Mouse (Mus musculus) cerebellum, adult 9-11 months (tissue): ENCODE results near the gene Evl.
A peak's percentile ranks its signal among the peaks of the same experiment; 100 is the strongest.

ENCODE experiments used
- DNase-seq: peaks from one replicate; pipeline ENCODE4 v3.0.0; 2022

Gene Evl

DNA sequence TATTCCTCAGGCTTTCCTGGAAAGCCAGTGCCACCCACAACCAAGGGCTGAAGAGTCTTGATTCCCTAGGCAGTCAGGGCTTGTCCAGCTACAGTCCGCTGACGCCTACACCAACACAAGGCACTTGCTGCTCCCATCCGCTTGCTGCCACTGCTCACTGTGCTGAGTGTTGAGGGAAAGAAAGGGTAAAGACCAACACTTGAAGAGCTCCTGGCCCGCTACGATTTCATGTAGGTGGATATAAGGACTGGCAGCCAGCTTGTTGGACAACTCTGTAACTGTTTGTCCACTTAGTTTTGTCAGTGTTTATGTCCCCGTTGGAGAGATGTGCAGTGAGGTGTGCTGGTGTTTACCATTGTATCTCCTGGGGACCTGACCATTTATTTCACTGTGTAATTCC is 38.3 kb downstream of the Evl start:
- no peak for DNase-seq

- no peak for DNase-seq
Measured at GRCm38 (mm10) chr12:108600864-108601263, 46.3 kb downstream of the Evl start.

DNA sequence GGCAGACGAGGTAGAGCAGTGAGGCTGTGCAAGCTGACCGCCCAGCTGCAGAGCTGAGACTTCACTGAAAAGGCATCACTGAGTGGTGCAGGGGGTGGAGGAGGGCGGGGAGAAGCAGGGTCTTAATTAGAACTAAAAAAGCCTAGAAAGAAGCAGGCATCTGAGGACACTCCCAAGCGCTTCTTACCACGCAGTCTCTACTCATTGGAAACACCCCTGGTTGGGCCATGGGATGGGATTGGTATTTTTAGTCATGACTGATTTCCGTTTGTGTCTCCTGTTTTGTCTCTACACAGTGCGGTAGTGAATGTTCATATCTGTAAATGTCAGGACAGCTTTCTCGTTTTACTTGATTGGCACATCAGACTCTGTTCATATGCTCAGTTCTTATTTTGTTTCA is 46.8 kb downstream of the Evl start:
- DNase-seq = no peak

GRCm38 (mm10) chr12:108604546-108604945 is 50.0 kb downstream of the Evl start:
- no peak for DNase-seq

- DNase-seq = no peak
Measured at GRCm38 (mm10) chr12:108605521-108606281, 51.2 kb downstream of the Evl start.

DNA sequence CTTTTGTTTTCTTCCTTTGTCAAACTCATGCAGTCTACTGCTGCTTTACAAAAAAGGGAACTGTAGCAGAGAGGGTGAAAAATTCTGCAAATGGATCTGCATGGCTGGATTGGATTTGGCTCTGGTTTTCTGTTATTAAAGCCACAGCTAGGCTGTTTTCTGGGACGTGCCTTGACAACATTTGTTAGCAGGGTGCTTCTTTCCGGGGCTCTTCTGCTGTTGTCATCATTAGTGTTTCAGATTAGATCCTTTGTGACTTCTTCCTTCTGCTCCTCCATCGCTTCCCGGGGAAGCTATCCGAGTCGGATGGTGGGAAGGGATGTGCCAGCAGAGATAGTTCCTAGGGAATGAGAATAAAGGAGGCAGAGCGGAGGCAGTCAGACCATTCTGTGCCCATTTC is 51.8 kb downstream of the Evl start:
- DNase-seq = no peak

DNA sequence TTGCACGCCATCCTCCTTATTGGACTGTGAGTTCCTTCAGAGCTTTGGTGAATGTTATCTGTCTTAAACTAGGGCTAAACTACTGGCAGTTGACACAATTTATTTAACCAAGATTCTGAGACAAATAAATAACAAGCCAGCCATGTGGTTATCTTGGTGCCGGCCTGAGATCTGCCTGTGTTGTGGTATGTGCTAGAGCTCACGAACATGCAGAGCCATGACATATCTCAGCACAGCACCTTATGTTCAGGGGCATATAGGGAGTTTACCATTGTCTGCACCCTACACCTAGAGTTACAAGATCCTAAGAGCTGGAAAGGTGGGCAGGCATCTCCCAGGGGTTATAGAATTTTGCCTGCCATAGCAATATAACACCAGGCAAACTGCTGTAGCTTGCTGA is 54.9 kb downstream of the Evl start:
- DNase-seq = no peak

GRCm38 (mm10) chr12:108610255-108610654 is 55.7 kb downstream of the Evl start:
- DNase-seq = no peak

GRCm38 (mm10) chr12:108613081-108613480 is 58.6 kb downstream of the Evl start:
- DNase-seq = peak; percentile 43

DNA sequence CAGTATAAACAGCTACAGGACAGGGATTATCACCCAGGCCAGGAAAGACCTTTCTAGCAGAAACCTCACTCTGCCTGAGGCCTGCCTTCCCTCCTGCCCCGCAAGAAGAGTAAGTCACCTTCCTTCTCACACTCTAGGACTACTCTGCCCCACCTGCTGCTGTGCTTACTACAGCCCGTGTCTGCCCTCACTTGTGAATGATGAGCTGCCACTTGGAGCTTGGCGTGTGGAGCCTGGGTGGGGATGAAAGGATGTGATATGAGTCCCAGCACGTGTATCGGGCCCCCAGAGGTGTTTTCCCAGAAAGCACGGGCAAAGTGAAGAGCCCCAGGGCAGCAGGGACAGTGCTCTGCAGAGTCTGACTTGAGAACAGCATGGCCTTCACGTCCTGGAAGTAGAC is 63.0 kb downstream of the Evl start:
- no peak for DNase-seq

DNA sequence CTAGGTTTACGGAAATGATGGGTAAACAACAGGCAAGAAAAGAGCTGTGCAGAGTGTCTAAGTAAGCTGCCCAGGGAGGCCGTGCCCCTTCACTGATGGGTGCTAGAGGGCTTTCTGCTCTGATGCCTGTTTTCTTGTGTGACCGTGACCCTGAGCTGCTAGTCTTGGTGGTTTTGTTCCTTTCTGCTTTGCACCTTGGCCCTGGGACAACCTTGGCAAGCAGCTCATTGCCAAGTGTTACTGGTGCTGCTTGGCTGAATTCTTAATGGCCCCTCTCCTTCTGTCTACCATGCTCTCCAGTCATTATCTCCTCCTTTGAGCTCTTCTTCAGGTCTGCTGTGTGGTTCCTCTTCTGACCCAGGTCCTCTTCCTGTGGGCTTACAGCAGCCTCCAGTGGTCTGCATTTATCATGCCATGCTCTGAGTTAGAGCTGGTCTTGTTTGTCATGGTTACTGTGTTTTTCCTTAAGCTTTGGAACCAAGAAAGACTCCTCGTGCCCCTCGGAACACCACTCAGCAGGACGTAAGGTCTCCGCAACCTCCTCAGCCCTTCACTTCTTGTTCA is 65.4 kb downstream of the Evl start:
- DNase-seq = peak; percentile 37

DNA sequence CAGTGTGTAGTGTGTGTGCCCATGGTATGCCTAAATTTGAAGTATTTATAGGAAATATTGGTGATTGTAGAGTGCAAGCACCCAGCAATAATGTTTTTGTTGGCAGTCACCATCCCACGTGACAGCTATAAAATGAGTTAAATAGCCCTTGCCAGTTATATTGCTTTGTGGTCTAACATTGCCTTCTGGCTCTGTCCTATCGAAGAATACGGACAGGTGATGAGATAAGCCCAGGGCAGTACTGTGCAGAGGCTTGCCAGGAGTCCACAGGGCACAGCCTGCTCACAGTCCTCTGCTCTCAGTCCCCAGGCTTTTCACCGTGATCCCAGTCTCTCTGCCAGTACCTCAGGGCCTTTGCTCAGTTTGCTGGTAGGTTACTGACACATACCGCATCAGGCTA is 67.9 kb downstream of the Evl start:
- DNase-seq = no peak

DNA sequence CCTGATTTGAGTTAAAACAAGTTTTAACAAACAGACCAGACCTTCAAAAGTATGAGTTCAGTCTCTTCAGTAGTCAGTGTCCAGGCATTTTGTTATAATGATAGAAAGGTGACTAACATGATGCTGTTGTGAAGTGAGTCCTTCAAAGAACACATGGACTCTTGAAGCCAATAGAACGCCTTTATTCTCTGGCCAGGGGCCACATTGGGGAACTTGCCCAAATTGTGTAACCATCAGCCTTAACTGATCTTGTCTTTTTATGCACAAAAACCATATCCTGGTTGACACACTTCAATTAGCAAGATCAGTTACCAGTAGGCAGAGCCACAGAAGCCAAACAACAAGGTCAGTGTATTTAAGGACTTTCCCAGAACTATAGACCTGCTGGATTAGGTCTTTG is 75.0 kb downstream of the Evl start:
- DNase-seq = no peak

- no peak for DNase-seq
Measured at GRCm38 (mm10) chr12:108630741-108631688, 76.5 kb downstream of the Evl start.

DNA sequence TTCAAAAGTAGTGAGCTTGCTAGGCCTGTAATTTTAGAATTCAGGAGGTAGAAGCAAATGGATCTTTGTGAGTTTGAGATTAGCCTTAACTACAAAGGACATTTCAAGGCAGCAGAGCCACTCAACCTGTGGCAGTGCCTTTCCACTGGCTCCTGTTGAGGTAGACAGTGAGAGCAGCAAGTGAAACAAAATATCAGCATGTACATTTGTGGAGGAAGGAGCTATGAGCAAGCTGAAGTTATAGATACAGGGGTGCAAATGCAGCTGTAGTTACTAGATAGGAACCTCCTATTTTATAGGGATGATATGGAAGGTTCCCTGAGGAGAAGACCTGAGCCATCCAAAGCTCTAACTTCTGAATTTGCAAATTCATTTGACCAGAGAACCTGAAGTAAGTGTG is 78.0 kb downstream of the Evl start:
- DNase-seq = no peak

DNA sequence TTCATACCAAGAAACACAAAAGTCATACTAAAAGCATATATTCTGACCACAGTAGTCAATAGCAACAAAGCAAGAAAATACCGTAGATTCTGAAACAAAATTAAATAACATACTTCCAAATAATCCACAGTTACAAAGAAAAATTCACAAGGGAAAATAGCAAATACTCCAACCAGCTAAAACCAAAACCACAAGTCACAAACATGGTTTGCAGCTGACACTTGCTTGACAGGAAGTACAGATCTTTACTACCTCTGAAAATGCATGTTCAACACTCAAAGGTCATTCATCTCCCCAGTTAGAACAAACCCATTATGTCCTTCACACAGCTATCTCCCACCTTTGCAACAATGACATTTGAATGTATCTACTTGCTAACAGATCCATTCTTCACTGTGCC is 79.5 kb downstream of the Evl start:
- no peak for DNase-seq

DNA sequence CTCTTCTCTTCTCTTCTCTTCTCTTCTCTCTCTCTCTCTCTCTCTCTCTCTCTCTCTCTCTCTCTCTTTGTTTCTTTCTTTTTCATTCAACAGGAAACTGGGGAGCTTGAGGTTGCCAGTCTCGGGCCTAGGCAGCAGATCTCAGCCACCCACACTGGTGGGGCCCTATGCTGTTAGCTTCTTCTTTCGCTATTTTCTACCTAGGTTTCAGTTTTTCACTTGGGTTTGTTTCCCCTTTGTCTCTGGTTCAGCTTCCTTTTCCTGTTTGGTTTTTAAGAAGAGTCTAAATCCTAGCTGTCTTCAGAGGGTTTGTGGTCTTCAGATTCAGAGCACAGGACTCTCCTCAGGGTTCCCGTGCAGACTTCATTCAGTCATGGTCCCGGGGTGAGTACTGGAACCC is 81.0 kb downstream of the Evl start:
- no peak for DNase-seq

DNA sequence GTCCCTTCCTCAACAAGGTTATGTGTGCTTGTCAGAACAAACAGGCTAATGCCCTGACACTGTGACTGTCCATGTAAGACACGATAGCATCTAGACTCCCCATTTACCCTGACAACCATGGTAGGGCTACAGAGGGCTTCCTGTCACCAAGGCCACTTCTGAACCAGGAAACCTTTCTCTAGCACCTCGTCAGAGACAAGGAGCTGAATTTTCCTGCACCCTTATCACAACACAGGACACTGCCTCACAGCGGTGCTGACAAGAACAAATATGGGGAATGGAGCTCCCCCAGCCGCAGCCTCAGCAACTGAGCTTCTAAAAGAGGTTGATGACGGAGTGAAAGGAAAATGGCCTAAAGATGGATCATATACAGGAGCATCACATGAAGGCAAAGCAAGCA is 82.9 kb downstream of the Evl start:
- no peak for DNase-seq

DNA sequence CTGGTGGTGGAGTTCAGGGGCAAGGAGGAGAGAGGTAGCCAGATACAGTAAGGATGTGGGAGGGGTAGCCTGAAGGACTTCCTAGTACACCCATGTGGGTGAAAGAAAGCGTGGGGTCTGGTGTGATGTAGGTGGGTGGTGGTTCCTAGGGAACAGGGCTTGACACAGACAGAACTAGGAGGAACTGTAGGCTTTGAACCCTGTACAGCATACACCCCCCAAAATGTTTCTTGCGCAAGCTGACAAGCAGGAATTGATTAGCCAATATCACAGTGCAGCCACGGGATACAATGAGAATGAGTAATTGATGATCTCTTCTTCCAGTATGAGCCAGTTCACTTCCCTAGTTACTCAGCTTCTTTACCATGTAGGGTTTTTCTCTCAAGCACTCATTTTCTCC is 84.6 kb downstream of the Evl start:
- DNase-seq = no peak

DNA sequence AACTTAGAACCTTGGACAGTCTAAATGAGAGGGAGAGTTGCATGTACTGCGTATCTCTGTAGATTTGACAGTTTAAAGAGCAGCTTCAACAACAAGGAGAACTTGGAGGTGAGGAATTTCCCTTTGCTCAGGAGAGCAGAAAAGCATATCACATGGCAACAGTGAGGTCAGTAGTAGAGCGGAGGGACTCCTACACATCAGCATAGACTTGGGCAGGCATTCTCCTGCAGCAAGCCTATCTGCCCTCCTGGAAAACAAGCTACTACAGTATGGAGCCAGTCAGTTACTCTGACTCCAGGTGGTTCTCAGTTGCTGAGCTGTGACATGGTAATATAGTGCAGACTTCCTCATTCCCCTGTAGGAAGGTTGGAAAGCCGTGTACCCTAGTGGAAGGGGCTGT is 87.5 kb downstream of the Evl start:
- no peak for DNase-seq

GRCm38 (mm10) chr12:108646234-108646633 is 91.7 kb downstream of the Evl start:
- DNase-seq = no peak

DNA sequence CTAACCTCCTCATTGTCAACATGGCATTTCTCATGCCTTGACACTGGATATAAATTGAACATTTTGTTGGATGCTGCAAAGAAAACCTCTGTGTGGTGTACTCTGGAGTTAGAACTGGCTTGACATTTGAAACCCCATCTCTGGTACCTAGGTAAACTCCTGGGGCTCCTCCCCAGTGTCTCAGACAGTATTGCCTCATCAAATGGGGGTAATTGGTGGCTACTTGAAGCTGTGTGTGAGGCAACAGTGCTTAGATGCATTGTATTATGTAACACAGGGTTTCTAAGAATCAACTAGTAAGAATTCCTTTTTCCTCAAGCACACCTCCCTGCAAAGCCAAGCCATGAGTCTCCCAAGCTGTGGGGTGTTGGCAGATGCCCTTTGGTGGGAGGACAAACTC is 93.3 kb downstream of the Evl start:
- DNase-seq = no peak

DNA sequence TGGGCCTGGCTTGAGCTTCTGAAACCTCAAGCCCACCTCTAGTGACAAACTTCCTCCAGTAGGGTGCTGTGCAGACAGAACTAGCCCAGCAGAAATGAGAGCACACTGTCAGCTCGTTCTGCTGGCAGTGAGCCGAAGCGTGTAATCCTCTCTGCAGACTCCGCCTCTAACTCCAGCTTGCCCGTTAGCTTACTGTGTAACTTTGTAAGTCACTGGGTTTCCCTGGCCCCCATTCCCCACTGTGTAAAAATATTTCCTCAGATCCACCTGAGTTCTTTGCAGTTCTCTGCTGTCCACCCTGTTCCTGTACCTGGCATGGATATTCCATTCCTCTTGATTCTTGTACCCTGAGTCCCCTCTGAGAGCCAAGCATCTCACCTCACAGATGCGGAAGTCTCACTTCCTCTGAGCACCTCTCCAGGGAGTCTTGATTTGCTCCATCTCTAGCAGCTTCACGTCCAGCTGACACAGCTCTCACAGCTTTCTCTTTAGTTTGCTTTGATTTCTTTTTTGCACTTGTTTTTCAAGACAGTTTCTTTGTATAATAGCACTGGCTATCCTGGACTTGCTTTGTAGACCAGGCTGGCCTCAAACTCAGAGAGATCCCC is 96.6 kb downstream of the Evl start:
- no peak for DNase-seq
